Mouse (Mus musculus) cerebellum, postnatal 25 days (tissue): ENCODE data around the gene Rnaset2a.
"Not testable (repeated sequence)": the region's sequence is repeated elsewhere in the genome, so short reads cannot be mapped to it uniquely, and the experiment has no call there.

Experiments
- DNase-seq, 2 experiments: peaks; one replicate each; pipeline ENCODE4 v3.0.0; 2021; ENCODE audit warnings: mixed read lengths in 2 of 2

Rnaset2a gene

DNA sequence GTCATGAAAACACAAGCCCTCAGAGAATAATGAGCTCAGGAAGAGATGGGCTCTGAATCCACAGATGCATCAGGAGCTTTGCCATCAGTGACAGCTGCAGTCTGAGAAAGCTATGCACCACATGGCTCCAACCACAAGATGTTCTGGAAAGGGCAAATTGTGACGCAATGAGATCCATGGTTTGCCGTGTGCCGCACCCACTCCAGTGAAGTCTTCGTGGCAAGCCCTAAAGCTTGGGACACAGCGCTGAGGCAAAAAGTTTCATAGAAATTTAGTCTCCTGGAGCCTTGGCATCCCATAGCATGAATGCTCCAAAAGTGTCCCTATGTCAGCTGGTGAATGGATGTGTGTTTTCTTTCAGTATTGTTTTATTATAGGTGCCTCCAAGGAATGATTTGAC, 9.8 kb downstream of the Rnaset2a start:
- not testable (repeated sequence) for DNase-seq

DNA sequence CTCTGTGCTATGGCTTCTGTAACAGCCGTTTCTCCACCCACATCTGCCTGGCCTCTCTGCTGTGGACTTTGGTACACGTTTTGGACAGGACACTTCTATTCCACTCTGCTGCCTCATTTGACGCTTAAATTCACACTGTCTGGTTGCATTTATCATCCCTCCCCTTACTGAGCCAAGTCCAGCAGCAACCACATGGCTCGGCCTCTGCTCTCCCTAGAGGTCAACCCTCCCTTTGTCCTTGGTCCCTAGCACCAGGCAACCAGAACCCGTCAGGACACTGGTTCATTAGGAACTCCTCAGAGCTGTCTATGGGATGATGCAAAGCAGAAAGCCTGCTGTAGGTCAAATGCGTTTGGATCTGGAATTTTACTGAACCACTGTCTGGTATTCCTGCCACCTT, 17.0 kb downstream of the Rnaset2a start:
- DNase-seq: not testable (repeated sequence)

DNA sequence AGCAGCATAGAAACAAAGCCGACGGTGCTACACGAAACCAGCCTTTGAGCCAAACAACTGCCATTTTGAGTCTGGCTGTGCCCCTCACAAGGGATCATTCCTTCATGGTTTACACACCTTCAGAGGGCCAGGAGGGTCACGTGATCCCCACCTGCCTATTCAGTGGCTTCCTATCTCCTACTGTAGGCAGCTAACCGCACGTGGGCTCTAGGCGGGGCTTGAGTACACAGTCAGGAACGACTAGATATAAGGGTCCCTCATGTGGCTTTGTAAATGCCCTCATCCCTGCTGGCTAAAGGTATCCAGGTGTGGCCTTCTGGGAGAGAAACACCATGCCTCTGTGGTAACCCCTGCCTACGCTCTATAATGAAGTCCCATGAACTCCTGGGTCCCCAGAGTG, 18.3 kb downstream of the Rnaset2a start:
- DNase-seq: not testable (repeated sequence)

DNA sequence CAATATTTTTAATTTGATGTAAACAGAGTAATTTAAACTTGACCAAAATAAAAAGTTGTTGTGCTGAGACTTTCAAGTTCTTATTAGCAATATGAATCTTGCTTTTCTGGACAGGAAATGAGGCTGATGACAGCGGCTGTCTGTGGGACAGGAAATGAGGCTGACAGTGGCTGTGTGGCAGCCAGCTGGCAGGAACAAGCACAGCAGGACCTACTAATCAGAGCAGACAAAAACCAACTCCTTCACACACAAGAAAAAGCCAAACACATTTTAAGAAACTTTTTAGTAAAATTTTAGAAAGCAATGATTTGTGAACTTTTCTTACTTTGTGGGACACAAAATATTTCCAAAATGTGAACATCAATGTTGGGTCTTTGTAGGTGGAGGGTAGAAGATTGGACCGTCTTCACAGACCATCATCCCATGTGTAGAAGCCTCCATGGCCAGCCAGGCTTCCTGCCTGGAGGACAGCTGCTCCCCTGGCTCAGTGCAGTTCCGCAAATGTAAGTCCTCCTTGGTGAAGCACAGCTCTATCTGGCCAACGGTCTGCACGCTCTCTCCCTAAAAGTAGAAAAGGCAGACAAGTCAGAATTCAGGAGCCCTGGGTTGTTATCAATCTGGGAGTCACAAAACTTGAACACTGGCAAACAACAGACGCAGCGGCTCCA, 19.4 kb downstream of the Rnaset2a start:
- DNase-seq: not testable (repeated sequence)

DNA sequence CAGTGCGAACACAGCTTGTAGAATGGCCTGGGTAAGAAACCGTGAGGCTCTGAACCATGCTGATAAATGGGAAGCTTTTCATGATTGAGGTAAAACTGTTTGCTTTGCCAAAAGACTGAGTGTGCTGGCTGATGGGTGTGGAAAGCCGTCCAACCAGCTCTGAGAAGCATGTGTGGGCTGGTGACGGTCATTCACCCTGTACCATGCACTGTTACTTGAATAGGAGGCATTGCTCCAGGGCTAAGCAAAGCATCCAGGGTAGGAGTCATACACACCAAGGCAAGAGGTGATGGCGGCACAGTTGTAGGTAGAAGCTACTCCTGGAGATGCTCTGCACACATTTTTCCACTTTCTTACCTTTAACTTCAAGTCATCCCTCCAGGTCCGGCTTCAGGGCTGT, 23.3 kb downstream of the Rnaset2a start:
- not testable (repeated sequence) for DNase-seq

DNA sequence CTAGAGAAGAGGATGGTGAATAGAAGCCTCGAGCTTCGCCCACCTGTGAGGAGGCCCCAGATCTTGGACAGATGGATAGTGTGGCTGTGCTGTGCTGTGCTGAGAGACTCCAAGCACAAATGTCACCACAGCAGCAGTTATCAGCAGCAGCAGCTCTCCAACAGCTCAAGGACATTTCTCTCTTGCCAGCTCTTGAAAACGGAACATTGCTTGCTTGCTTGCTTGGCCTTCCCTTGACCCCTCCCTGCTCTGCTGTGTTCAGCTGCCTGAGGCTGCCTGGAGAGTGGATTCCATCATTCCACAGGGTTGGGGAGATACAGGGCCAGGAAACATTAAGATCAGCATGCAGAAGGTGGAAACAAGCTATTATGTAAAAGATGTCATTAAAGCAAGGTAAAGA, 24.9 kb downstream of the Rnaset2a start:
- not testable (repeated sequence) for DNase-seq

DNA sequence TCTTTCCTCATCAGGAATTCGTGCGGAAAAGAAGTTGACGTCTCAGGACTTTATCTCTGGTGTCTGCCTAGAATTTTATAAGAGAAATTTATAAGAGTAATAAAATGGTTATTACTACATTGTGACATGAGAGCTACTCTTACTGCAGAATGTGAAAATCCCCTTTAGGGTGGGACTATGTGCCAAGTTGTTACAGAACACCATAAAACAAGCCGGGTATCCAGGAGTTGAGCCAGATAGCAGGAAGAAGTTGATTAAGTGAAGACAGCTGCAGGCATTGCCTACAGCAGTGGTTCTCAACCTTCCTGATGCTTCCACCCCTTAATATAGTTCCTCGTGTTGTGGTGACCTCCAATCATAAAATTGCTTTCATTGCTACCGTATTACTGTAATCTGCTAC, 31.0 kb downstream of the Rnaset2a start:
- DNase-seq: not testable (repeated sequence)

DNA sequence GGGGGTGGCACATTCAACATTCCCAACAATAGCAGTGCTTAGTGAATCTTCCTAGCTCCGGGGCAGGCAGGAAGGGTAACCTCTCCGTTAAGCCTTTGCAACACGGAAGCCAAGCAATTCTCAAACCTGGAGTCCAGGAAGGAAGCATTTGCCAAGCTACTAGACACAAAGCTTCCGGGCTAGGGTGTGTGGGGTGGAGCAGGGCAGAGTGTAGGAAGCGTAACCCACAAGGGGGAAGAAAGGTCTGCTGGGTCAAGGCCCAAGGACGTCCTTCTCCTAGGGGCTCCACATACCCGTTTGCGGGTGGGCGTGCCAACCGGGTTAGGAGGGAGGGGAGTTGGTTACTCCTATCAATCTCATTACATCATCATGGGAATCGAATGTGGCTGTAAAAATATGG, 31.5 kb downstream of the Rnaset2a start:
- DNase-seq: not testable (repeated sequence)

DNA sequence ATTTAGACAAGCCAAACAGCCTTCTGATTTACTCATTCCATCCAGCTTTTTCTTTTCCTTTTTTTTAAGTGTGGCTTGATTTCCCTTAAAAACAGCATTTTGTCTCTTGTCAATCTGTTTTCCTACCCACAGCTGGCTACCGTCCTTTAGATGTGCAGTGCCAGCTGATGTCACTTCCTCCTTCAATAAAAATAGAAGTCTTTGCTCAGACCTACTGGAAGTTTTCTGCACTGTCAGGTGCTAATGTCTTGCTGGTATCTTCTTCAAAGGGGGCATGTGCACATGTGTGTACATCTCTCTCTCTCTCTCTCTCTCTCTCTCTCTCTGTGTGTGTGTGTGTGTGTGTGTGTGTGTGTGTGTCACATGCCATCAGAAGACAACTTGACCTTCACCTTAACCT, 35.7 kb downstream of the Rnaset2a start:
- not testable (repeated sequence) for DNase-seq

DNA sequence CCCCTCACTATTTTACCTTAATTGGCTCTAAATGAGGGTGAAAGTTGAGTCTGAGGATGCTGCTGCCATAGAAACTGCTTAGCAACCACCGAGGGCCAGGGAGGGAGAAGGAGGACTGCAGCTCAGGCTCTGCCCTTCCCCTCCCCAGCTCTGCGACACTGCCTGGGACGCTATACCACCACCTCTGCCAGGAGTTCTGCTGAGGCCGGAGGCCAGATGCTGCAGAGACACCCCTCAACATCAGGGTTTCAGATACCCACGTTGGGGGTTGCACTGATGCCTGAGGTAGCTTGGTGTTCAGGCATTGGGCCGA, 46.6 kb downstream of the Rnaset2a start:
- DNase-seq: not testable (repeated sequence)

DNA sequence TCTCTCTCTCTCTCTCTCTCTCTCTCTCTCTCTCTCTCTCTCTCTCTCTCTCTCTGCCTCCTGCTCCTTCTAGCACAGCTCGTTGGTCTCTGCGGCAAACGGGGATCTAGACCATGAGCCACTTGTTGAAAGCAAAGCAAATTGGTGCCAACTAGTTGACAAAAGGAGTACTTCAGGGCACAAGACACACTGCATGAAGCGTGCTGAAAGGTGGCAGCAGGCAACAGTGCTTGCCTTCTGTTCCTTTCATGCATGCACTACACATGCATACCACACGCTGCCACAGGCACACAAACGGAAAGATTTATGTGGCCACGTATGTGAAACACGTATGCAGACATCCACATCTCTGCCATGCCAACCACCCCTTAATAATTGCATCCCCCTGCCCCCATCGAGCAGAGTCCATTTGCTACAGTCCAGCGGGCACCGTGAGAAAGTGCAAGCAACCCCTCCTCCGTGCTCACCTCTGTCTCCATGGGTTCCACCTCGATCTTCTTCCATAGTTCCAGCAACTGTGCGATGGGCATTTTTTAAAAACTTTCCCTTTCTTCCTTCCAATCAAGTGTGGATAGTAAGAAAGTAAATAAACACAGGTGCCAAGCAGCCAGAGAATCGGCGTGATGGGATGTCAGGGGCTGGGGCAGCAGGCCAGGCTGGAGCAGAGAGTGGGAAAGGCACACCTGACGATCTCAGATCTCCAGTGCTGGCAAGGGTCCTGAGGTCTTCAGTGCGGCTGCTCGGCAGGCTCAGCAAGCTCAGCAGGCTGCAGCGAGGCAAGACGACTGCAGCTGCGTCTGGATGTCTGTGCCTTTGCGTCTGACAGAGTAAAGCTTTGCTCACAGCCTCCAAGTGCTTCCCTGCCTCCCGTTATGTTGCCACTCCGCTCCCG, 47.2 kb downstream of the Rnaset2a start:
- not testable (repeated sequence) for DNase-seq

DNA sequence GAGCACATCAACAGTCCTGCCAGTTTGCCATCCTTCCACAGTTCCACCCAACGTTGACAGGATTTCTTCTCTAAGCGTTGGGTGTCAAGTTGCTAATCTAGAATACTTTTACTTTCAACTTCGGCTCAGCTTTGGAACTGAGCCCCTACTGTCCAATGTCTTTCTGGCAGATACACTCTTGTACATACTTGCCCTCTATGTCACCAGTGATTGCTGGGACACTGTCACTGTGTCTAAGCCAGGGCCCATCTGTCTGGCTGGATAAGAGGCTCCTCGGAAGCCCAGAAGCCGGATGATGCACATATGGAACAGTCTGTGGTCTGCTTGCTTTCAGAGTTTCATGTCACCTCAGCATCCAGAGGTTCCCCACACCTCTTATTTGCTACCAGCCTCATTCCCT, 51.7 kb downstream of the Rnaset2a start:
- not testable (repeated sequence) for DNase-seq

DNA sequence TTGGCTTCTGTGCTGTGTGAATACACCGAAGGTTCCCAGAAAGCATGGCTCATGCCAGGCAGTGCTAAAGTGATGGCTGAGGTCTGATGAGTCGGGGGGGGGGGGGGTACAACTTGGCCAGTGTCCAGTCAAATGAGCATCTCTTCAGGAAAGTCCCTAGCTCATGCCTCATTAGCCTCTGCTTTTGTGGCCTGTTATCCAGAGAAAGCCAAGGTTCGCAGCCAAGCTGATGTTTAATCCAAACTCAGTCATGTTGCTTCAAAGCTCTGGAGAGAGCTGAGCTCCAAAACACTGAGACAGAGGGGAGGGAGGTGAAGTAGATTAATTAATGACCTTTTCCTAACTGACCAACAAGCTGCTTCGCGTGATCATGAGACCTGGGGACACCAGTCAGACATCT, 52.2 kb downstream of the Rnaset2a start:
- DNase-seq: not testable (repeated sequence)

DNA sequence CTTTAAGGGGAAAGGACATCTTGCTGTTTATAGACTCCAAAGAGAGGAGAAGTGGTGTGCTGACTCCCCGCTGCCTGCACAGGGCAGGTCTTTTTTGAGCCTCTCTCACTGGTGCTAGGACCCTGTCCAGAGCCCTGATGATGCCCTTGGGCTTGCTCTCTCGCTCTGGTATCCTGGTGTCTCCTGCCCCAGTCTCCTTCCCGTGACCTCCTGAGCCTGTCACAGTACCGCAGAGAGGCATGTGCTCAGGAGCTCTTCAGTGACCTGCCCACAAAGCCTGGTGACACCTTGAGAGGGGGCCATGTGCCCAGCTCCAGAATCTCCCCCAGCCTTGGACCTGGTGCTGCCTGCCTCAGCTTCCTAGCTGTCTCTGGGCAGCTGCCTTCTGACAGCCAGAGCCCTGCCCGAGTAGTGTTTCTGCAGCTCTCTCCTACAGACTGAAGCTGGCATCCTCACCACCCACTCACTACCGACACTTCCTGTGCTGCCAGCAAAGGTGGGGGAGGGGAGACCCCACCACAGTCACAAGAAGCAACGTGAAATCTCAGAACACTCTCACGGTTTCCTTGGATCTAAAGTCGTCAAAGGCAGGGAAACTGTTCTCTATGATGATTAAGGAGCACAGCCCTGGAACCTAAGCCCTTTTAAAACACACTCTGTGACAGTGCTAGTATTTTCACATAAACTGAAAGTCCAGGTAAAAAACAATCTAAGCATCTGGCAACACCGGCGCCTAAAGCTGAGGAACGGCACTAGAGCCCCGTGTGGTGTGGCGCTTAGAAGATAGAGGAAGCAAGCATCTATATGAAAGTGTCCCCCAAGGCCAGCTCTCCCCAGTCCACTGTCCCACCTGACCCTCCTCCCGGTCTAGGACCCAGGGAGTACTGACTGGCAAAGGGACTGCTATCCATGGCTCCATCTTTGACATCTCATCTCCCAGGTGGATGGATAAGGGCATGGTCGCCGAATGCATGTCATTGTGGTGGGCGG, 55.1 kb downstream of the Rnaset2a start:
- DNase-seq: not testable (repeated sequence)

DNA sequence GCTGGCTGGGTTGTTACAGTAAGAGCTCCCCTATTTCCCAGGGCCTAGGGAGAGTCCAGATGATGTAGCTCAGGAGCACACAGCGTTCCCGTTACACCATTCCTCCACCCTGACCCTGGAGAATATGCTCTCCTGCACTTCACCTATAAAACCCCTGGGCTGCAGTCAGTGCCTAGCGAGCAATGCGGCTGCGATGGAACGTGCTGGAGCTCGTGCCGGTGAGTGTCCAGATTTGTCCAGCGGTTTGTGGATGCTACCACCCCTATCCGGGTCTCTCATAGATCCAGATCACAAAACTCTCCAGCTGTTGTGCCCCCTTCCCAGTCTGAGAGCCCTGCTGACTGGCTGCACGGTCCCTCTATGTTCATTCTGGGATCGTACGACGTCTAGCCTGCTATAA, 56.6 kb downstream of the Rnaset2a start:
- DNase-seq: not testable (repeated sequence)

DNA sequence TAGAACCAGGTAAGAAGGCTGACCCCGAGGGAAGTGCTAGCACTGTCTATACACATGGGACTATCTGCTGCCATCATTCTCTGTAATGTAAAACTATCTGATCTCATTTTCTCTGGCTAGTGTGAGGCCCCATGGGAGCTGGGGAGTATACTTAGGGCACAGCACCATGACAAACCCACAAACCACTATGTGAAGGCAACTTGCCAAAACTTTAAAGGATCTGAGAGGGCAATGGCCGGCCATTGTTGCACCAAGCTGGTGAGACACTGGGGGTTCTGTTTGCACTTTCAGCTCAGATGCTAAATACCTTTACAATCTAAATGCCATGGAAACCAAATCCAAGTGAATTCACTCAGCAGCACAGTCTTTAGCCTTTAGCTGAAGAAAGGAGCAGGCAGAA, 78.0 kb downstream of the Rnaset2a start:
- not testable (repeated sequence) for DNase-seq
